Mouse (Mus musculus) forelimb bud, embryonic 11.5 days (tissue): ENCODE measurements around the gene Ankfn1.

Experiments
- DNase-seq: peaks from one replicate; pipeline ENCODE4 v3.0.0-alpha.2; 2012; ENCODE audit warnings: low read depth, low spot score

The Ankfn1 gene

GRCm38 (mm10) chr11:89370941-89371340 is 406.5 kb downstream of the Ankfn1 start:
- DNase-seq, result no peak

- DNase-seq, result no peak
Measured at GRCm38 (mm10) chr11:89370373-89370772, 407.1 kb downstream of the Ankfn1 start.

GRCm38 (mm10) chr11:89363981-89364380 is 413.5 kb downstream of the Ankfn1 start:
- no peak for DNase-seq

GRCm38 (mm10) chr11:89360895-89361294 is 416.6 kb downstream of the Ankfn1 start:
- DNase-seq, result no peak

- DNase-seq, result no peak
Measured at GRCm38 (mm10) chr11:89358546-89358945, 418.9 kb downstream of the Ankfn1 start.

GRCm38 (mm10) chr11:89356479-89356878 is 421.0 kb downstream of the Ankfn1 start:
- no peak for DNase-seq

- no peak for DNase-seq
Measured at GRCm38 (mm10) chr11:89356018-89356417, 421.4 kb downstream of the Ankfn1 start.

GRCm38 (mm10) chr11:89340238-89340637 is 437.2 kb downstream of the Ankfn1 start:
- no peak for DNase-seq
